Mouse (Mus musculus) heart, postnatal 4 days (tissue): ENCODE measurements around the gene Tbc1d2b. TPM values are rescaled to one million over a fixed set of nuclear protein-coding genes. Genes with fewer than 3 reads are reported as not detected.

ENCODE experiments used
- DNase-seq: peaks from one replicate; pipeline ENCODE4 v3.0.0; 2021
- total RNA-seq, 2 experiments: library from RNA; stranded (reverse); gene quantifications; 2 replicates each; pipeline ENCODE4 v1.2.3; 2021

The Tbc1d2b gene
- total RNA-seq, 2 experiments from 2014 or later, result 14.4 to 18.1 TPM

DNA sequence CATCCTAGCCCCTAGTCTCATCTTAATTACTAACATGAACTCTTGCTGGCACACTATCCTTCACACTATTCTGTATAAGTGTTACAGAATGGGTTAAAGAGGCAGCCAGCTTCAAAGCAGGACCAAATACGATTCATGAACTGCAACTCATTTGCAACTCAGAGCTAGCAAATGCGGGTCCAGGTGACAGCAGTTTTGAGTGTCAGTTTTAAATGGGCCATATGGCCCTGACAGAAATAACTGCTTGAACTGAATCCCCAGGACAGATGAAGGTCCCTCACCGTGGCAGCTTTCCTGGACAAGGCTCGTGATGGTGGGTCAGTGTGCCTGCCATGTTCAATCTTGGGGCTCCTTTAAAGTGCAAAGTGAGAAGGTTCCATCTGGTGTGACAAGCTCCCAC lies 100.6 kb downstream of the Tbc1d2b start:
- no peak for DNase-seq

DNA sequence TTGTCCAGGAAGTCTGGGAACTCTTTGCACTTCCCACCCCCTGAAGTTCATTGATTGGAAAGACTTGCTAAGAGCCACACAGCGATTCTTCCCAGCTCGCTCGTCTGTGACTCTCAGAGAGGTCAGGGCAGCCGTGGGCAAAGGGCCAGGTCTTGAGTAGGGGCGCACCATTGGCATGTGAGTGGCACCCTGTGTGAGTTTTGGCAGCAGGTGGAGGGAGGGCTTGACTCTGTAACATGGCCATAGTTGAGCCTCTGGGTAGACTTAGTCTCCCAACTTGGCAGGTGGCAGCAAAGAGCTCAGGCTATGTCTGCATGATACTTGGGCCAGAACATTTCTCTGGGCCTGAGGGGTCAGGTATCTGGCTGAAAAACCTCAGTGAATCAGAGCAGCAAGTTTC lies 104.0 kb downstream of the Tbc1d2b start:
- peak; percentile 76 for DNase-seq

DNA sequence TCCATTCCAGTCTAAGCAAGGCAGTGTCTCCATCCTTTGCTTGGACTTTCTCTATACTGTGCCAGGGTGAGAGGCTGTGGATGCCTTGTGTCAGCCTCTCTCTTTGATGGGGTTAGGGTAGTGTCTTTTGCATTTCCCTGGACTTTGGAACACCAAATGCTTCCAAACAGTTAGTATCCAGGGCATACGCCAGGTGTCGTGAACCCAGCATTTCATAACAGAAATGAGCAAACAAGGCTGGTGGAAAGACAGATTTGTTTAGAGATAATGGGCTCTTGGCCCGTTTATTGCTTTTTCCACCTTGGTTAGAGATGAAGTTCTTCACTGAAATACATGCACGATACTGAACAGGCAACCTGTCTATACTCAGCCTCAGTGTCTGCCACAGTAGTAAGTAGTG lies 105.0 kb downstream of the Tbc1d2b start:
- no peak for DNase-seq

DNA sequence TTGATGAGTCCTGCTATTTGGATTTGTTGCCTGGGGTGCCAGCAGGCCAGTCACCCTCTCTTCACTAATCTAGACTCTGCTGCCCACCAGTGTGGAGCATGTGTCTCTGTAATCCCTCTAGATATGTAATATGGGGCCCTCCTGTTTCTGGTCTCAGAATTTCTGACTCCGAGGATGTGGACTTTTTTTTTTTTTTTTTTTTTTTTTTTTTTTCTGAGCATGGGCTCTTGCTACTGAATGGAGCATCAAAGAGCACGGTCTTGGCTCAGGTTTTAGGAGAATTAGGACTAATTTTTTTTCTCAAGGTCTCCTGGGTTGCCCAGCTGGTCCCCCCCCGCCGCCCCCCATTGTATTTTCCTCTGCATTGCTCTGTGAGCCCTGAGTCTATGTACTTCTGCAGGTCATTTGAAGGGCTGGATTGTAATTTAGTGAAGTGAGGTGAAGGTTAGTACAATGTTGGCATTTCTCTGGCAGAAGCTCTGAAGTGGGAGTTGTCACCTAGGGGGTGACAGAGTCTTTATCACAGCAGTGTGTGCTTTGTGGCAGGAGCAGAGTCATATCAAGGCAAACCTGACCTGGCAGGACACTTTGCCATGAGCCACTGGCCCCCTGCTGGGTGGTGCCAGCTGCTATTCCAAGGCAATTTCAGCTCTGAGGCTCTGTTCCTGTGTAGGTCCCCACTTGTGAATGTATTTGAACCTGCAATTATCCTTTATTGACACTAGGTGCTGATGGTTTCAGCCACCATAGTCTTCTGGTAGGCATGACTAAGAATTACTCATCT lies 105.7 kb downstream of the Tbc1d2b start:
- DNase-seq, result peak; percentile 55

DNA sequence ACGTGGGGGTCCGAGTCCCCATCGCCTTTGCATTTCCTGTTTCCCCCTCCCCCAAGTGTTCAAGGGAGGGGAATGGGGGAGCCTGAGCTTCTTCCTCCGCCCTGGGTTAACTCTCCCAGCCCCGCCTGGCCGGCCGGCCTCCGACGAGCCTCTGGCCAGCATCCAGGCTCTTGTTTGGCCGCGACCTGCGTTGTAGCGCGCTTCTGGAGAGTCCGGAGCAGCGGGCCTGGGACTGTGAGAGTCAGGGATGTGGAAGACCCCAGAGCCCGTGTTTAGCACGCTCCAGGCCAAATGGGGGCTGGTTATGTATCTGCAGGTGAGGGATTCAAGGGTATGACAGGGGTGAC lies 106.9 kb downstream of the Tbc1d2b start:
- DNase-seq, result peak; percentile 82

DNA sequence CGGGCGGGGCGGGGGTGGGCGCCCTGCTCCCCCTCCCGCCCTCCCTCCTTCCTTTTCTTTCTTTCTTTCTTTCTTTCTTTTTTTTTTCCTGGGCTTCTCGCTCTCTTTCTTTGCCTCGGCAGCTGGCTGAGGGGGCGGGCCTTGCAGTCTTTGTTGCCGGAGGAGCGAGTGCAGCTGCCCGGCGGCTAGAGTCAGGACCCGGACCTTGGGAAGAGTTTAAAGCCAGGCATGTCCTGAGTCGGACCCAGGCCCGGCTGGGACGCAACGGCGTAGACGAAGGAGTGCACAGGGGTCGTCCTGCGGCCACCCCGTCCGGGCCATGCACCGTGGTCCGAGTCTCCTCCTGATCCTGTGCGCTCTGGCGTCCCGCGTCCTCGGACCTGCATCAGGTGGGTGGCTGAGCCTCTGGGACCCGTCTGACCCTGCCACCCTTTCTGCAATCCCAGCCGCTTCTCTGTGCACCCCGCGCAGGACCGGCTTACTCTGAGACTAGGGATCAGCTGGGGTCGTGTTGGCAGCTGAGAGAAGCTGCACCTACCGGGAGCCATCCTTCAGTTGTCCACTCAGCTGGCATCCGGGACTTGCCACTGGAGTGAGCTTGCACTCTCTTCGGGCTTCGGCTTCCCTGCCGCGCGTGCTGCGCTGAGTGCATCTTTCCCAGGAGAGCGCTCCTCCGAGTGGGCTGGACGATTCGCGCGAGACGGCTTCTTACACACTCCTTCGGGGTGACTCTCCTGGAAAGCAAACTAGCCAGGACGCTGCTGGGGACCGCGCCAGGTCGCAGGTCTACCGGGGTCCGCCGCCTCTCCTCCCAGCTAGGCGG lies 107.5 kb downstream of the Tbc1d2b start, which contains the start of gene Adamts7:
TSS of gene Adamts7 (plus strand) at position 144 of the 823 bp plus-strand sequence.
- peak; percentile 61 for DNase-seq

DNA sequence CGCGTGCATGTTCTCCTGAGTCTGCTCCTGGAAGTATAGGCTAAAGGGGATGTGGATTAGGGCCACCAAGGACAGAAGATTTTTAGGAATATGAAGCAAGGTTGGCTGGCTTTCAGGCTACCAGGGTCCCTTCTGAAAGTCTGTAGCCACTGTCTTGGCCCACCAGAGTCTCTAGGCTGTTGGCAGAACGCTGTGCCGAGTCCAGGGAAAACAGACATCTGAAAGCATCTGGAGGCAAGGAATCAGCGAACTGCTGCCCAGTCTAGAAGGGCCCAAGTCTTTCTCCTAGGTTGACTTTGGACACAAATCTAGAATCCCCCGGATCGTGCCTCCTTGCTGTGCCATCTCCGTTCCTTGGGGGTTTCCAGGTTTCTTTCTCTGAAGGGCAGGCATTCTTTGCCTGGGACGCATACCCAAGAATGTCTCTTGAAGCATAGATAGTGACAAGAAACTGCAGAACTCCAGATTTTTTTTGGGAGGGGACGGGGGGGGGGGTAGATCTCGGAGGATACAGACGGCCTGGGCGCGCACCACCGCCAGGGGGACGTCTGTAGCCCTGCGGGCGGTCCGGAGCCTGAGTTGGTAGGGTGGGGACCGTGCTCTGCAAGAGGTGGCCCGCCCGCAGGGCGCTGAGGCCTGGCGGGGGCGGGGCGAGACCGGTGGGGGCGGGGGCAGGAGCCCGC lies 108.2 kb downstream of the Tbc1d2b start:
- DNase-seq, result peak; percentile 80

Other genes starting within 250 kb of the Tbc1d2b start
- gene Ctsh, start 216.7 kb downstream of the Tbc1d2b start, total RNA-seq, result 10 to 100 TPM; 41.3 to 46.8 TPM
- gene Morf4l1, start 156.0 kb downstream of the Tbc1d2b start, total RNA-seq, result 100 to 1,000 TPM; 325 to 333 TPM
- gene Adamts7, start 107.7 kb downstream of the Tbc1d2b start, total RNA-seq, result 10 to 100 TPM; 17.5 to 17.6 TPM